Mouse (Mus musculus) MEL (cell line): ENCODE data around the gene Afdn. TPM values are rescaled to one million over a fixed set of nuclear protein-coding genes. Genes with fewer than 3 reads are reported as not detected.

Experiments
- DNase-seq: peaks from one replicate; pipeline ENCODE4 v3.0.0; 2011; ENCODE audit warnings: low read depth, low spot score
- H3K27ac ChIP-seq: 2 replicates; pipeline ENCODE4 v1.5.1; 2012; ENCODE audit warnings: low read depth, mild to moderate bottlenecking, control low read depth, low read length, moderate library complexity; ENCODE audit not compliant: control insufficient read depth
- H3K27me3 ChIP-seq, 2 experiments: fragments of 150-350 bp in 1 of 2; sonication (generic) in 1 of 2; 2 replicates each; pipeline ENCODE4 v1.6.1; 2012; ENCODE audit warnings: low read length in 2 of 2, mild to moderate bottlenecking in 2 of 2, improper control_type of control experiment in 1 of 2, moderate library complexity in 1 of 2; ENCODE audit not compliant: insufficient read depth in 2 of 2, control insufficient read depth in 1 of 2
- H3K36me3 ChIP-seq, 2 experiments: 2 replicates each; pipeline ENCODE4 v1.6.1; 2012 to 2014; ENCODE audit warnings: low read length in 2 of 2, improper control_type of control experiment in 1 of 2, inconsistent platforms in 1 of 2, mild to moderate bottlenecking in 1 of 2; ENCODE audit not compliant: insufficient read depth in 2 of 2, control insufficient read depth in 1 of 2
- H3K4me1 ChIP-seq, 2 experiments: fragments of 150-350 bp in 1 of 2; sonication (generic) in 1 of 2; 2 replicates each; pipeline ENCODE4 v1.6.1; 2012; ENCODE audit warnings: low read length in 2 of 2, improper control_type of control experiment in 1 of 2, mild to moderate bottlenecking in 1 of 2; ENCODE audit not compliant: insufficient read depth in 2 of 2, control insufficient read depth in 1 of 2
- H3K4me3 ChIP-seq, 2 experiments: fragments of 150-350 bp in 1 of 2; sonication (generic) in 1 of 2; 2 replicates each; pipeline ENCODE4 v1.5.1; 2012; ENCODE audit warnings: low read depth in 2 of 2, low read length in 2 of 2, mild to moderate bottlenecking in 2 of 2, moderate library complexity in 2 of 2, control low read depth in 1 of 2, improper control_type of control experiment in 1 of 2; ENCODE audit not compliant: control insufficient read depth in 1 of 2, insufficient read depth in 1 of 2
- H3K79me2 ChIP-seq: 2 replicates; pipeline ENCODE4 v1.6.1; 2012; ENCODE audit warnings: mild to moderate bottlenecking, low read length, moderate library complexity; ENCODE audit not compliant: control insufficient read depth, poor library complexity, insufficient read depth
- H3K9ac ChIP-seq: 2 replicates; pipeline ENCODE4 v1.6.1; 2012; ENCODE audit warnings: low read depth, mild to moderate bottlenecking, control low read depth, low read length, moderate library complexity; ENCODE audit not compliant: control insufficient read depth, poor library complexity, severe bottlenecking
- H3K9me3 ChIP-seq: fragments of 150-350 bp; sonication (generic); replicated peaks from 2 replicates; pipeline ENCODE4 v1.6.1; 2012; ENCODE audit warnings: mild to moderate bottlenecking, low read length, improper control_type of control experiment, moderate library complexity; ENCODE audit not compliant: insufficient read depth
- CHD1 ChIP-seq: IDR thresholded peaks from 2 replicates; pipeline ENCODE4 v1.6.1; 2012; ENCODE audit warnings: low read depth, mild to moderate bottlenecking, inconsistent platforms, low read length, improper control_type of control experiment
- CHD2 ChIP-seq: IDR thresholded peaks from 2 replicates; pipeline ENCODE4 v1.6.1; 2011; ENCODE audit warnings: low read length, improper control_type of control experiment
- CTCF ChIP-seq, 3 experiments: IDR thresholded peaks in 2 of 3; conservative IDR thresholded peaks in 1 of 3; 2 replicates each; pipeline ENCODE4 v1.5.1; 2011 to 2012; ENCODE audit warnings: low read length in 3 of 3, low read depth in 2 of 3, mild to moderate bottlenecking in 2 of 3, improper control_type of control experiment in 1 of 3, inconsistent platforms in 1 of 3, mixed read lengths in 1 of 3, moderate library complexity in 1 of 3; ENCODE audit not compliant: control insufficient read depth in 1 of 3, insufficient read depth in 1 of 3, poor library complexity in 1 of 3, severe bottlenecking in 1 of 3
- E2F4 ChIP-seq: IDR thresholded peaks from 2 replicates; pipeline ENCODE4 v1.6.1; 2011; ENCODE audit warnings: low read depth, low read length, improper control_type of control experiment, borderline replicate concordance
- EP300 ChIP-seq, 2 experiments: IDR thresholded peaks; 2 replicates each; pipeline ENCODE4 v1.6.1; 2011; ENCODE audit warnings: improper control_type of control experiment in 2 of 2, low read length in 2 of 2, low read depth in 1 of 2, mild to moderate bottlenecking in 1 of 2
- ETS1 ChIP-seq: IDR thresholded peaks from 2 replicates; pipeline ENCODE4 v1.6.1; 2012; ENCODE audit warnings: low read depth, mild to moderate bottlenecking, inconsistent platforms, low read length, improper control_type of control experiment, moderate library complexity
- GATA1 ChIP-seq: IDR thresholded peaks from 2 replicates; pipeline ENCODE4 v1.6.1; 2011; ENCODE audit warnings: low read depth, low read length, improper control_type of control experiment
- JUND ChIP-seq: IDR thresholded peaks from 2 replicates; pipeline ENCODE4 v1.6.1; 2011; ENCODE audit warnings: low read depth, mild to moderate bottlenecking, improper control_type of control experiment, low read length
- MAFK ChIP-seq: IDR thresholded peaks from 2 replicates; pipeline ENCODE4 v1.6.1; 2011; ENCODE audit warnings: low read depth, mild to moderate bottlenecking, low read length, improper control_type of control experiment, borderline replicate concordance
- MAZ ChIP-seq: IDR thresholded peaks from 2 replicates; pipeline ENCODE4 v1.6.1; 2012; ENCODE audit warnings: low read depth, mild to moderate bottlenecking, inconsistent platforms, low read length, improper control_type of control experiment
- MYB ChIP-seq: IDR thresholded peaks from 2 replicates; pipeline ENCODE4 v1.6.1; 2011; ENCODE audit warnings: mild to moderate bottlenecking, low read depth, low read length, improper control_type of control experiment
- MYC ChIP-seq: IDR thresholded peaks from 2 replicates; pipeline ENCODE4 v1.6.1; 2011; ENCODE audit warnings: low read depth, mild to moderate bottlenecking, low read length, improper control_type of control experiment, moderate library complexity
- NELFE ChIP-seq: IDR thresholded peaks from 2 replicates; pipeline ENCODE4 v1.6.1; 2011; ENCODE audit warnings: low read depth, low read length, improper control_type of control experiment
- NRF1 ChIP-seq: IDR thresholded peaks from 2 replicates; pipeline ENCODE4 v1.6.1; 2014; ENCODE audit warnings: low read depth, mild to moderate bottlenecking, inconsistent platforms, low read length, improper control_type of control experiment, moderate library complexity; ENCODE audit not compliant: poor library complexity, insufficient read depth, severe bottlenecking
- POLR2A ChIP-seq, 2 experiments: IDR thresholded peaks; 2 replicates each; pipeline ENCODE4 v1.6.1; 2011 to 2012; ENCODE audit warnings: low read length in 2 of 2, mild to moderate bottlenecking in 2 of 2, control low read depth in 1 of 2, improper control_type of control experiment in 1 of 2, low read depth in 1 of 2, moderate library complexity in 1 of 2; ENCODE audit not compliant: control insufficient read depth in 1 of 2, insufficient read depth in 1 of 2, poor library complexity in 1 of 2
- POLR2AphosphoS2 ChIP-seq: IDR thresholded peaks from 2 replicates; pipeline ENCODE4 v1.6.1; 2011; ENCODE audit warnings: low read length, improper control_type of control experiment
- POLR2AphosphoS5 ChIP-seq: IDR thresholded peaks from 2 replicates; pipeline ENCODE4 v1.6.1; 2012; ENCODE audit warnings: low read depth, borderline replicate concordance, mild to moderate bottlenecking, inconsistent platforms, low read length, moderate library complexity, mixed read lengths
- SMC3 ChIP-seq: IDR thresholded peaks from 2 replicates; pipeline ENCODE4 v1.6.1; 2011; ENCODE audit warnings: low read depth, low read length, improper control_type of control experiment
- TBP ChIP-seq: IDR thresholded peaks from 2 replicates; pipeline ENCODE4 v1.8.0; 2011; ENCODE audit warnings: low read depth, low read length, improper control_type of control experiment
- USF1 ChIP-seq: IDR thresholded peaks from 2 replicates; pipeline ENCODE4 v1.6.1; 2014; ENCODE audit warnings: low read depth, mild to moderate bottlenecking, inconsistent platforms, low read length, improper control_type of control experiment, moderate library complexity
- ZC3H11A ChIP-seq: IDR thresholded peaks from 2 replicates; pipeline ENCODE4 v1.6.1; 2012; ENCODE audit warnings: low read depth, mild to moderate bottlenecking, inconsistent platforms, low read length, improper control_type of control experiment
- ZKSCAN1 ChIP-seq: IDR thresholded peaks from 2 replicates; pipeline ENCODE4 v1.6.1; 2012; ENCODE audit warnings: low read depth, mild to moderate bottlenecking, inconsistent platforms, low read length, improper control_type of control experiment, moderate library complexity
- ZMIZ1 ChIP-seq: IDR thresholded peaks from 2 replicates; pipeline ENCODE4 v1.6.1; 2012; ENCODE audit warnings: low read depth, mild to moderate bottlenecking, inconsistent platforms, low read length, improper control_type of control experiment, moderate library complexity
- ZNF384 ChIP-seq: IDR thresholded peaks from 2 replicates; pipeline ENCODE4 v1.6.1; 2012; ENCODE audit warnings: low read depth, mild to moderate bottlenecking, inconsistent platforms, low read length, improper control_type of control experiment
- polyA plus RNA-seq, 2 experiments: library from polyadenylated mRNA; stranded (reverse) in 1 of 2; unstranded in 1 of 2; fragments of >175 nt in 1 of 2; fragments of >200 nt in 1 of 2; gene quantifications; 2 replicates each; pipeline versions ENCODE4 v1.2.1 to v1.2.4; 2012; ENCODE audit warnings: low replicate concordance in 2 of 2, low read depth in 1 of 2; ENCODE audit not compliant: insufficient read length in 2 of 2, insufficient read depth in 1 of 2, missing spikeins in 1 of 2
- total RNA-seq: library from RNA; depleted of rRNA; stranded (reverse); fragments of 300-350 nt; gene quantifications from 2 replicates; pipeline ENCODE4 v1.2.3, GENCODE M21; 2012

Gene Afdn
- total and polyA plus RNA-seq, 3 experiments = 0.39 TPM; not detected in 1

DNA sequence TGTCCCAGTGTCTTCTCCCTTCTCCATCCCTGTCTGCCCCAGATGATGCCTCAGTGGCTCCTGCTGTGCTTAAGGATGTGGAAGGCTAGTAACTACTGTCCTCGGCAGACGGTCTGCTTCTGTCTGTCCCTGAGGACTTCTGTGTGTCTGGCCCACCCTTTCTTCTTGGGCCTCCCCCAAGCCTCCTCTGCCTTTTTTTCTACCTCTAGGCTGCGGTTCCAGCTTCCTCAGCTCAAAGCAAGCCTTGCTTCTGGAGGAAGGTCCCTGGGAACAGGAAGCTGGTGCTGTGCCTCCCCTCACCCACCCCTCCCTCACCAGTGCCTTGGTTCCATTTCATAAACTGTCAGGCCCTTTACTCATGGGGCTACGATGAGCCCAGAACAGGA, 28.6 kb upstream of the Afdn start:
- TF ChIP-seq CHD2 = no peak
- no peak for TF ChIP-seq NRF1
- no peak for TF ChIP-seq CHD1
- TF ChIP-seq MAZ = no peak
- TF ChIP-seq E2F4 = no peak
- no peak for TF ChIP-seq ZC3H11A
- TF ChIP-seq CTCF (IDR thresholded peaks at IDR 0.05 in 2 of 3, conservative IDR thresholded peaks at IDR 0.05 in 1 of 3; ENCODE audit: control insufficient read depth in 1 of 3, insufficient read depth in 1 of 3, low read depth in 2 of 3, low read length in 3 of 3, poor library complexity in 1 of 3, severe bottlenecking in 1 of 3) = no peak
- no peak for TF ChIP-seq ZMIZ1
- no peak for TF ChIP-seq NELFE
- TF ChIP-seq GATA1 = no peak
- no peak for TF ChIP-seq MYB
- TF ChIP-seq, all 39 proteins: peak for 0
- no peak for DNase-seq

DNA sequence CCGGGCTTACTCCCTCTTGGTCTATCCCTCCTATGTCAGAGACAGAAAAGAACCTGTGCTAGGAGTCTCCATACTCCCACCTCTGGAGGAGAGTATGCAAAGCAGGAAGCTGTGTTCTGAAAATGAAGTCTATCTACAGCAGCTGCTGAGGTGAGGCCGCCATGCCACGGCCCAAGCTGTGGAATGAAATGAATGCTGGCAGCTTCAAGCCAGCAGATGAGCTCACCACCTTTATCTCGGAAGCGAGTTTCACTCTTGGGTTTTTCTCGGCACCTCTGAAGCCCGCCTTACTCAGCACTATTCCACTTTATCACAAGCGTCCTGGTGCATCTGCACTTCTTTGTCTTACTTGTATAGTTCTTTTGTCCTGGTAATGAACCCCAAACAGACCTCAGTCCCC, 27.7 kb upstream of the Afdn start:
- no peaks in the 10 kb centered on the region for H3K27me3 ChIP-seq
- H3K36me3 ChIP-seq = no peaks in the 10 kb centered on the region
- DNase-seq = no peak
- no peak overlapping the region for H3K27ac ChIP-seq
- H3K4me3 ChIP-seq = no peak overlapping the region
- H3K9me3 ChIP-seq = no peaks in the 10 kb centered on the region
- no peak for TF ChIP-seq JUND
- TF ChIP-seq ETS1 = no peak
- no peak for TF ChIP-seq TBP
- no peak for TF ChIP-seq ZNF384
- TF ChIP-seq EP300 (IDR thresholded peaks at IDR 0.05; ENCODE audit: low read depth in 1 of 2, low read length in 2 of 2) = no peak
- TF ChIP-seq POLR2AphosphoS2 = no peak
- no peak for TF ChIP-seq CHD2
- no peak for TF ChIP-seq MAFK
- no peak for TF ChIP-seq MYB
- no peak for TF ChIP-seq ZKSCAN1
- TF ChIP-seq MYC = no peak
- no peak for TF ChIP-seq SMC3
- TF ChIP-seq POLR2A (IDR thresholded peaks at IDR 0.05; ENCODE audit: control insufficient read depth in 1 of 2, insufficient read depth in 1 of 2, low read depth in 1 of 2, low read length in 2 of 2, poor library complexity in 1 of 2) = no peak
- TF ChIP-seq ZMIZ1 = no peak
- no peak for TF ChIP-seq USF1
- TF ChIP-seq POLR2AphosphoS5 = no peak
- TF ChIP-seq MAZ = no peak
- H3K79me2 ChIP-seq = no peaks in the 10 kb centered on the region
- H3K4me1 ChIP-seq = no peaks in the 10 kb centered on the region
- H3K9ac ChIP-seq = no peak overlapping the region

More for the DNA sequence above, 28.6 kb upstream of the Afdn start:
- Histone ChIP-seq H3K9me3 (no peaks in the 10 kb centered on the region), H3K36me3 (no peaks in the 10 kb centered on the region), H3K79me2 (no peaks in the 10 kb centered on the region), H3K4me1 (no peaks in the 10 kb centered on the region), H3K4me3 (no peak overlapping the region), H3K27me3 (no peaks in the 10 kb centered on the region), H3K27ac (no peak overlapping the region), H3K9ac (no peak overlapping the region)
